Mouse (Mus musculus): ENCODE data around the gene Ttll12.

DNA sequence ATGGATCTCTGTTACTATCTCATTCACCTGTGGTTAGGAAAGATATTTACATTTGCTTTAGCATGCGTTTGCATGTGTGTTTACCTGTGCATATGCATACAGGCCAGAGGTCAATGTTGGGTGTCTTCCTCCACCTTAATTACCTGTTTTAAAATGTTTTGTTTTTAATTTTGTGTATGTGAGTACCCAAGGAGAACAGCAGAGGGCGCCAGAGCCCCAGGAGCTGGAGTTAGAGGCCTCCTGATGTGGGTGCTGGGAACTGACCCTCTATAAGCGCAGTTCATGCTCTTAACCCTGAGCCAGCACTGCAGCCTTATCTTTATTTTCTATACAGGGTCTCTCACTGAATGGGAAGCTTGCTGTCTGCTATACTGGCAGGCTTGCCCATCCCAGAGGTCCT, 34.8 kb upstream of the Ttll12 start:
- TF ChIP-seq POLR2A (IDR thresholded peaks at IDR 0.05; ENCODE audit: borderline replicate concordance, extremely low read depth, insufficient read depth, insufficient read length, poor library complexity, severe bottlenecking) (no peak), CTCF (IDR thresholded peaks at IDR 0.05; ENCODE audit: borderline replicate concordance, extremely low read depth, insufficient read depth, insufficient read length) (peak; percentile 19; the same call in 1 of the 2 replicates)
